Mouse (Mus musculus): ENCODE data around the gene Anks1.

GRCm38 (mm10) chr17:27916366-27916765 lies 7.3 kb downstream of the Anks1 start:
- TF ChIP-seq HCFC1 (IDR thresholded peaks at IDR 0.05; ENCODE audit: borderline replicate concordance, insufficient read depth, low read length) = no peak
- TF ChIP-seq ZNF384 (IDR thresholded peaks at IDR 0.05; ENCODE audit: low read depth, low read length) = no peak
- TF ChIP-seq MAFK (IDR thresholded peaks at IDR 0.05; ENCODE audit: insufficient read depth, low read depth, low read length) = no peak
- TF ChIP-seq ZC3H11A (IDR thresholded peaks at IDR 0.05; ENCODE audit: borderline replicate concordance, low read depth, low read length) = no peak
- TF ChIP-seq CHD2 (IDR thresholded peaks at IDR 0.05; ENCODE audit: low read depth, low read length) = no peak
